In genomic region chr2:128177241-128177661, GRCm38 (mm10) we compare ENCODE assay signal across 9 mouse cellular contexts. TPM values are rescaled to one million over a fixed set of nuclear protein-coding genes. Genes with fewer than 3 reads are reported as not detected.
DNase-seq lines count a peak whose midpoint lies in the region; ATAC-seq lines count a peak whose summit lies in the region.
"Had no signal": no experiment of that assay in that cellular context is flagged by ENCODE, and none has a peak within 500 bp of the region (broad histone marks: within the 10 kb centered on the region; RNA-seq: fewer than 3 reads in every experiment).

No protein-coding gene starts in this region.

- DNase-seq in hindbrain, embryonic 10.5 days (ENCODE audit: low spot score): no peak
- DNase-seq in adrenal gland, postnatal 14 days: peak; percentile 79
- peak; percentile 51 for DNase-seq in cerebellum, adult 9-11 months
- peak; percentile 57 to 71 for DNase-seq in heart, postnatal 10 days
- no peak for DNase-seq in thymus, postnatal 36 days
- no peak for DNase-seq in right cerebral cortex, postnatal 25 days
- DNase-seq: liver had no signal

- peak overlapping the region; percentile 56 for H3K27ac ChIP-seq in hindbrain, embryonic 10.5 days
- no peak overlapping the region for H3K27ac ChIP-seq in hindbrain, embryonic 12.5 days

- no peaks in the 10 kb centered on the region for H3K27me3 ChIP-seq in hindbrain, embryonic 10.5 days (ENCODE audit: insufficient read depth, poor library complexity, severe bottlenecking)
- H3K27me3 ChIP-seq in hindbrain, embryonic 12.5 days: no peaks in the 10 kb centered on the region

- 62% methylated on average over 5 of the region's 5 CpGs for WGBS in hindbrain, embryonic 10.5 days
- WGBS in hindbrain, embryonic 12.5 days: 57% methylated on average over 5 of the region's 5 CpGs

- H3K4me1 ChIP-seq in hindbrain, embryonic 10.5 days (replicated peaks): peaks cover 54% of the 10 kb centered on the region
- peaks cover 26% of the 10 kb centered on the region for H3K4me1 ChIP-seq in hindbrain, embryonic 12.5 days

- intact Hi-C loops in heart, postnatal 10 days (cut with DNase I): loop anchor here (2.0 to 5.0 kb wide), 2 partner anchors 50 to 215 kb away; partner anchors contain the start of gene Bcl2l11

- ATAC-seq in hindbrain, embryonic 12.5 days (ENCODE audit: low FRiP score): no peak
- ATAC-seq in erythroid progenitor cell, adult 5-6 weeks (replicated peaks; ENCODE audit: low FRiP score, poor library complexity, severe bottlenecking): no peak

- no peak overlapping the region for H3K9ac ChIP-seq in hindbrain, embryonic 12.5 days

- H3K4me2 ChIP-seq in hindbrain, embryonic 12.5 days (replicated peaks): no peak overlapping the region

- H3K9me3 ChIP-seq in hindbrain, embryonic 10.5 days: 0 out of 2 replicates have a peak, but pooled peaks cover 3% of the 10 kb centered on the region
- no peaks in the 10 kb centered on the region for H3K9me3 ChIP-seq in hindbrain, embryonic 12.5 days (replicated peaks)

- H3K36me3 ChIP-seq in hindbrain, embryonic 10.5 days: no peaks in the 10 kb centered on the region
- H3K36me3 ChIP-seq in hindbrain, embryonic 12.5 days: no peaks in the 10 kb centered on the region

- no peak overlapping the region for H3K4me3 ChIP-seq in hindbrain, embryonic 10.5 days
- no peak overlapping the region for H3K4me3 ChIP-seq in hindbrain, embryonic 12.5 days

RNA-seq across cellular contexts. Expression of gene Bcl2l11, which starts 51.4 kb away (rescaled TPM):
- polyA plus RNA-seq in hindbrain, embryonic 10.5 days (2016; fragmentation: Nextera tagmentation; extraction: Ambion mirVana): 26.2 and 27.4 TPM in 2 replicates
- polyA plus RNA-seq in hindbrain, embryonic 12.5 days (2016; fragmentation: Nextera tagmentation; extraction: Ambion mirVana): 26.3 and 30.5 TPM in 2 replicates
- total RNA-seq in adrenal gland, postnatal 14 days (2021): 27.0 and 34.8 TPM in 2 replicates
- 10 to 100 TPM; 26.0 to 38.4 TPM for total RNA-seq in heart, postnatal 10 days (2021)
- total RNA-seq in erythroid progenitor cell, adult 5-6 weeks (2015; ENCODE audit: low replicate concordance): 6.7 and 13.7 TPM in 2 replicates
- 17.2 and 20.7 TPM in 2 replicates for total RNA-seq in erythroid progenitor cell, adult 5-6 weeks (2017; ENCODE audit: low replicate concordance)

Comparison
In these comparisons a context has a peak if more than half of its experiments do, and no peak if none do; other contexts are left out.
1. DNase-seq: peak in adrenal gland, postnatal 14 days (single experiment), cerebellum, adult 9-11 months (single experiment) and heart, postnatal 10 days (2 of 2); none in hindbrain, embryonic 10.5 days (single experiment), thymus, postnatal 36 days (0 of 2) and right cerebral cortex, postnatal 25 days (single experiment).